In genomic region chr2:164437710-164438109, GRCm38 (mm10) we compare ENCODE assay signal across 14 mouse cellular contexts. TPM values are rescaled to one million over a fixed set of nuclear protein-coding genes. Genes with fewer than 3 reads are reported as not detected.
A peak's percentile ranks its signal among the peaks of the same experiment; 100 is the strongest.
DNase-seq lines count a peak whose midpoint lies in the region; ATAC-seq and TF ChIP-seq lines count a peak whose summit lies in the region.
"Had no signal": no experiment of that assay in that cellular context is flagged by ENCODE, and none has a peak within 500 bp of the region (broad histone marks: within the 10 kb centered on the region; RNA-seq: fewer than 3 reads in every experiment).

No protein-coding gene starts in this region.

- no peak for ATAC-seq in midbrain, embryonic 11.5 days (ENCODE audit: low FRiP score)
- no peak for ATAC-seq in midbrain, embryonic 14.5 days (ENCODE audit: low FRiP score, low TSS enrichment)
- no peak for ATAC-seq in liver, embryonic 14.5 days (ENCODE audit: insufficient read depth)
- ATAC-seq: midbrain, embryonic 15.5 days had no signal

- peaks cover 11% of the 10 kb centered on the region for H3K4me1 ChIP-seq in midbrain, embryonic 11.5 days (ENCODE audit: control insufficient read depth, insufficient read depth, low read length)
- H3K4me1 ChIP-seq in midbrain, embryonic 14.5 days (ENCODE audit: control insufficient read depth, insufficient read depth, low read length), result peaks cover 3% of the 10 kb centered on the region
- peaks cover 0 to 10% of the 10 kb centered on the region in 2 experiments; a peak in 1 of 4 replicates for H3K4me1 ChIP-seq in liver, embryonic 14.5 days (replicated peaks; ENCODE audit: control insufficient read depth in 2 of 2, insufficient read depth in 2 of 2, low read length in 1 of 2)

- intact Hi-C loops in heart, postnatal 36 days (cut with DNase I), result no loop called here

- TF ChIP-seq EP300 in liver, embryonic 14.5 days (IDR thresholded peaks at IDR 0.05; ENCODE audit: low read depth), result no peak

- no peaks in the 10 kb centered on the region for H3K9me3 ChIP-seq in midbrain, embryonic 11.5 days (ENCODE audit: control insufficient read depth, low read length)
- no peaks in the 10 kb centered on the region for H3K9me3 ChIP-seq in midbrain, embryonic 14.5 days (ENCODE audit: control insufficient read depth, low read length)
- H3K9me3 ChIP-seq in liver, embryonic 14.5 days (ENCODE audit: control insufficient read depth, low read length), result no peaks in the 10 kb centered on the region
- H3K9me3 ChIP-seq: forebrain, embryonic 10.5 days; heart, embryonic 15.5 days; midbrain, embryonic 15.5 days; neural tube, embryonic 13.5 days had no signal

- no peak overlapping the region for H3K9ac ChIP-seq in midbrain, embryonic 11.5 days (ENCODE audit: low read length)
- no peak overlapping the region for H3K9ac ChIP-seq in midbrain, embryonic 14.5 days (replicated peaks; ENCODE audit: low read length)
- no peak overlapping the region for H3K9ac ChIP-seq in liver, embryonic 14.5 days (replicated peaks)
- H3K9ac ChIP-seq: heart, embryonic 15.5 days; midbrain, embryonic 15.5 days; neural tube, embryonic 13.5 days had no signal

- H3K27me3 ChIP-seq in midbrain, embryonic 11.5 days (ENCODE audit: control insufficient read depth, insufficient read depth, low read length), result peaks cover 6% of the 10 kb centered on the region
- peaks cover 13% of the 10 kb centered on the region for H3K27me3 ChIP-seq in midbrain, embryonic 14.5 days (ENCODE audit: control insufficient read depth, insufficient read depth, low read length)
- H3K27me3 ChIP-seq in liver, embryonic 14.5 days (ENCODE audit: control insufficient read depth, insufficient read depth, low read length), result peaks cover 12% of the 10 kb centered on the region

- peak; percentile 69 for DNase-seq in midbrain, embryonic 11.5 days (ENCODE audit: low spot score, missing footprints)
- DNase-seq in midbrain, embryonic 14.5 days, result no peak
- DNase-seq in kidney, adult 9 months, result peak; percentile 92
- no peak for DNase-seq in liver, embryonic 14.5 days (ENCODE audit: low read depth in 3 of 3, low spot score in 3 of 3)
- DNase-seq in heart, adult 11 months, result no peak
- DNase-seq in adipocyte (ENCODE audit: low spot score), result no peak
- DNase-seq in heart, postnatal 36 days, result no peak
- DNase-seq: cerebellum, adult 11 months had no signal

- no peak overlapping the region for H3K4me2 ChIP-seq in midbrain, embryonic 11.5 days
- H3K4me2 ChIP-seq in midbrain, embryonic 14.5 days (ENCODE audit: low read length), result no peak overlapping the region
- H3K4me2 ChIP-seq in liver, embryonic 14.5 days (ENCODE audit: low read depth), result peak overlapping the region; percentile 33
- H3K4me2 ChIP-seq: heart, embryonic 15.5 days; midbrain, embryonic 15.5 days; neural tube, embryonic 13.5 days had no signal

- WGBS in midbrain, embryonic 11.5 days, result 79% methylated on average over 6 of the region's 6 CpGs
- whole genome bisulfite sequencing in midbrain, embryonic 14.5 days, result 81% methylated on average over 6 of the region's 6 CpGs
- 40% methylated on average over 6 of the region's 6 CpGs for WGBS in liver, embryonic 14.5 days (ENCODE audit: insufficient replicate concordance)

- TF ChIP-seq CTCF in liver, embryonic 14.5 days (IDR thresholded peaks at IDR 0.05; ENCODE audit: low read depth), result no peak

- H3K27ac ChIP-seq in midbrain, embryonic 11.5 days (ENCODE audit: low read depth, low read length), result no peak overlapping the region
- H3K27ac ChIP-seq in midbrain, embryonic 14.5 days (replicated peaks; ENCODE audit: low read depth, low read length), result no peak overlapping the region
- H3K27ac ChIP-seq in liver, embryonic 14.5 days, result no peak overlapping the region
- H3K27ac ChIP-seq: heart, embryonic 15.5 days; midbrain, embryonic 15.5 days; neural tube, embryonic 13.5 days had no signal

- no peak overlapping the region for H3K4me3 ChIP-seq in midbrain, embryonic 11.5 days (ENCODE audit: low read depth, low read length)
- no peak overlapping the region for H3K4me3 ChIP-seq in midbrain, embryonic 14.5 days (replicated peaks; ENCODE audit: low read depth, low read length)
- no peak overlapping the region for H3K4me3 ChIP-seq in liver, embryonic 14.5 days (ENCODE audit: insufficient read depth in 1 of 2, low read depth in 2 of 2, low read length in 2 of 2)
- H3K4me3 ChIP-seq: forebrain, embryonic 10.5 days; heart, embryonic 15.5 days; midbrain, embryonic 15.5 days; neural tube, embryonic 13.5 days had no signal

- H3K36me3 ChIP-seq in midbrain, embryonic 11.5 days (ENCODE audit: control insufficient read depth, insufficient read depth, low read length), result no peaks in the 10 kb centered on the region
- H3K36me3 ChIP-seq in midbrain, embryonic 14.5 days (ENCODE audit: control insufficient read depth, insufficient read depth, low read length), result no peaks in the 10 kb centered on the region
- H3K36me3 ChIP-seq in liver, embryonic 14.5 days (replicated peaks; ENCODE audit: control insufficient read depth, insufficient read depth, low read depth), result no peaks in the 10 kb centered on the region
- H3K36me3 ChIP-seq: forebrain, embryonic 10.5 days; heart, embryonic 15.5 days; midbrain, embryonic 15.5 days; neural tube, embryonic 13.5 days had no signal

RNA-seq across cellular contexts. Expression of gene Sdc4, which starts 6.0 kb away (rescaled TPM):
- 9.7 and 9.9 TPM in 2 replicates for polyA plus RNA-seq in midbrain, embryonic 11.5 days (2014; fragmentation: Nextera tagmentation; extraction: Ambion mirVana)
- 2.4 and 4.9 TPM in 2 replicates for polyA plus RNA-seq in midbrain, embryonic 14.5 days (2014; fragmentation: Nextera tagmentation; extraction: Ambion mirVana)
- polyA plus RNA-seq in liver, embryonic 14.5 days (2012; rRNA removed), result 9.7 and 10.8 TPM in 2 replicates
- polyA plus RNA-seq in liver, embryonic 14.5 days (2014; fragmentation: Nextera tagmentation; extraction: Ambion mirVana), result 23.8 and 25.4 TPM in 2 replicates
- 10 to 100 TPM; 20.6 to 20.7 TPM for total RNA-seq in heart, postnatal 36 days (2021)

RNA-seq across cellular contexts. Expression of gene Sys1, which starts 19.1 kb away (rescaled TPM):
- polyA plus RNA-seq in midbrain, embryonic 11.5 days (2014; fragmentation: Nextera tagmentation; extraction: Ambion mirVana), result 62.0 and 63.6 TPM in 2 replicates
- 93.1 and 97.2 TPM in 2 replicates for polyA plus RNA-seq in midbrain, embryonic 14.5 days (2014; fragmentation: Nextera tagmentation; extraction: Ambion mirVana)
- polyA plus RNA-seq in liver, embryonic 14.5 days (2012; rRNA removed), result 15.9 and 20.6 TPM in 2 replicates
- 30.7 TPM in 2 replicates for polyA plus RNA-seq in liver, embryonic 14.5 days (2014; fragmentation: Nextera tagmentation; extraction: Ambion mirVana)
- 10 to 100 TPM; 23.0 to 24.6 TPM for total RNA-seq in heart, postnatal 36 days (2021)

RNA-seq across cellular contexts. Expression of gene Gm20458, which starts 23.1 kb away (rescaled TPM):
- 4.7 and 5.0 TPM in 2 replicates for polyA plus RNA-seq in midbrain, embryonic 11.5 days (2014; fragmentation: Nextera tagmentation; extraction: Ambion mirVana)
- 3.4 and 5.1 TPM in 2 replicates for polyA plus RNA-seq in midbrain, embryonic 14.5 days (2014; fragmentation: Nextera tagmentation; extraction: Ambion mirVana)
- polyA plus RNA-seq in liver, embryonic 14.5 days (2012; rRNA removed), result 0.13 and 1.7 TPM in 2 replicates
- 1.9 and 5.9 TPM in 2 replicates for polyA plus RNA-seq in liver, embryonic 14.5 days (2014; fragmentation: Nextera tagmentation; extraction: Ambion mirVana)
- total RNA-seq in heart, postnatal 36 days (2021), result 1 to 10 TPM; 7.6 to 7.7 TPM

RNA-seq across cellular contexts. Expression of gene Matn4, which starts 32.8 kb away (rescaled TPM):
- 0.10 and 0.23 TPM in 2 replicates for polyA plus RNA-seq in midbrain, embryonic 11.5 days (2014; fragmentation: Nextera tagmentation; extraction: Ambion mirVana)
- not detected in 2 replicates for polyA plus RNA-seq in midbrain, embryonic 14.5 days (2014; fragmentation: Nextera tagmentation; extraction: Ambion mirVana)
- polyA plus RNA-seq in liver, embryonic 14.5 days (2012; rRNA removed), result 0.16 and 0.44 TPM in 2 replicates
- polyA plus RNA-seq in liver, embryonic 14.5 days (2014; fragmentation: Nextera tagmentation; extraction: Ambion mirVana), result not detected in 2 replicates
- under 1 TPM; 0.51 to 0.75 TPM for total RNA-seq in heart, postnatal 36 days (2021)
- polyA plus RNA-seq: forebrain, embryonic 10.5 days had no signal

RNA-seq across cellular contexts. Expression of gene Rbpjl, which starts 34.8 kb away (rescaled TPM):
- polyA plus RNA-seq in midbrain, embryonic 11.5 days (2014; fragmentation: Nextera tagmentation; extraction: Ambion mirVana), result not detected in 2 replicates
- not detected in 2 replicates for polyA plus RNA-seq in midbrain, embryonic 14.5 days (2014; fragmentation: Nextera tagmentation; extraction: Ambion mirVana)
- 0.06 and 0.08 TPM in 2 replicates for polyA plus RNA-seq in liver, embryonic 14.5 days (2012; rRNA removed)
- 0.05 TPM in 1 of 2 replicates, not detected in the other for polyA plus RNA-seq in liver, embryonic 14.5 days (2014; fragmentation: Nextera tagmentation; extraction: Ambion mirVana)
- not detected for total RNA-seq in heart, postnatal 36 days (2021)
- total RNA-seq: adrenal gland, postnatal 14 days; gastrocnemius, postnatal 25 days had no signal
- polyA plus RNA-seq: forebrain, embryonic 10.5 days; midbrain, embryonic 15.5 days had no signal

Comparison
In these comparisons a context has a peak if more than half of its experiments do, and no peak if none do; other contexts are left out.
1. DNase-seq: peak in midbrain, embryonic 11.5 days (single experiment) and kidney, adult 9 months (single experiment); none in midbrain, embryonic 14.5 days (single experiment), liver, embryonic 14.5 days (0 of 3), heart, adult 11 months (single experiment), adipocyte (single experiment) and heart, postnatal 36 days (0 of 2).